Mouse (Mus musculus) heart, postnatal 0 days (tissue): ENCODE measurements around the gene Pus10. TPM values are rescaled to one million over a fixed set of nuclear protein-coding genes. Genes with fewer than 3 reads are reported as not detected.

Experiments used
- ATAC-seq: fragments of 200-750 bp; cut with Nextera tagmentation; 2 replicates; pipeline ENCODE4 v1.8.0; 2017; ENCODE audit warnings: low read depth, moderate number of reproducible peaks, moderate library complexity; ENCODE audit not compliant: insufficient read depth
- DNase-seq: peaks from one replicate; pipeline ENCODE4 v3.0.0-alpha.2; 2016; ENCODE audit warnings: low spot score
- H3K27ac ChIP-seq: fragments of 300-500 bp; sonication (generic); 2 replicates; pipeline ENCODE4 v1.5.1; 2014; ENCODE audit warnings: low read depth, mild to moderate bottlenecking
- H3K27me3 ChIP-seq: fragments of 300-500 bp; sonication (generic); 2 replicates; pipeline ENCODE4 v1.6.1; 2014; ENCODE audit warnings: low read length, mixed read lengths; ENCODE audit not compliant: control insufficient read depth, insufficient read depth
- H3K36me3 ChIP-seq: fragments of 300-500 bp; sonication (generic); replicated peaks from 2 replicates; pipeline ENCODE4 v1.6.1; 2014; ENCODE audit warnings: low read length, mixed read lengths; ENCODE audit not compliant: control insufficient read depth, insufficient read depth
- H3K4me1 ChIP-seq: fragments of 300-500 bp; sonication (generic); 2 replicates; pipeline ENCODE4 v1.6.1; 2014; ENCODE audit warnings: antibody characterized with exemption; ENCODE audit not compliant: control insufficient read depth, insufficient read depth
- H3K4me2 ChIP-seq: fragments of 300-500 bp; sonication (generic); 2 replicates; pipeline ENCODE4 v1.6.1; 2014; ENCODE audit warnings: low read depth, mild to moderate bottlenecking, low read length, moderate library complexity
- H3K4me3 ChIP-seq: fragments of 300-500 bp; sonication (generic); 2 replicates; pipeline ENCODE4 v1.5.1; 2014; ENCODE audit warnings: low read depth, low read length
- H3K9ac ChIP-seq: fragments of 300-500 bp; sonication (generic); replicated peaks from 2 replicates; pipeline ENCODE4 v1.6.1; 2014; ENCODE audit warnings: low read depth, low read length, mixed read lengths
- H3K9me3 ChIP-seq: fragments of 300-500 bp; sonication (generic); replicated peaks from 2 replicates; pipeline ENCODE4 v1.6.1; 2016; ENCODE audit warnings: low read length; ENCODE audit not compliant: control insufficient read depth
- CTCF ChIP-seq: IDR thresholded peaks from 2 replicates; pipeline ENCODE4 v1.5.1; 2016; ENCODE audit warnings: antibody characterized with exemption, control low read depth, low read depth
- EP300 ChIP-seq: IDR thresholded peaks from 2 replicates; pipeline ENCODE4 v1.6.1; 2016; ENCODE audit warnings: antibody characterized with exemption, low read depth
- WGBS: fragments of 180-500 bp; shearing (Covaris S2); extraction: QIAGEN DNeasy Blood & Tissue Kit; methylation state at CpG from one replicate; pipeline ENCODE4 v1.1.7; 2014; 5-methylcytosine and 5-hydroxymethylcytosine counted together
- polyA plus RNA-seq: library from polyadenylated mRNA; unstranded; fragments of >200 nt; fragmentation: Nextera tagmentation; extraction: Ambion mirVana; gene quantifications from 2 replicates; pipeline ENCODE4 v1.2.1, GENCODE M21; 2015
- total RNA-seq: library from RNA; depleted of rRNA; stranded (reverse); fragments of >200 nt; gene quantifications from 2 replicates; pipeline ENCODE4 v1.2.3, GENCODE M21; 2014; ENCODE audit warnings: low replicate concordance

Gene Pus10
- total and polyA plus RNA-seq, 2 experiments from 2014 or later: 4.8 to 8.7 TPM

DNA sequence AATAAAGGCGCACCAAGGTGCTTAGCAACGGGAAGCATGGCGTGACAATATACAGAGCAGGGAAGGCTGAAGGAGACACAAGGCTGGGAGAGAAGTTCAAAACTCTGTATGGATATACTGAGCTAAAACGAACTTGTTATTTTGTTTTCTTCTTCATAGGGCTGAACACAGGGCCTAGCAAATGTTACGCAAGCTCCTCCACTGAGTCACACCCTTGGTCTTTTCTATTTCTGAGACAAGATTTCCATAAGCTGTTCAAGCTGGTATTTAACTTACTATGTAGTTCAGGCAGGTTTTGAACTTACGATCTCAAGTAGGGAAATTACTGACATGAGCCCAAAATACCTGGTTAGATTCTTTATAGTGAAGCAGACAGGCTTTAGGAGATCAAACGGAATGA, 75.9 kb downstream of the Pus10 start:
- no peak for ATAC-seq
- TF ChIP-seq EP300: no peak
- no peak for TF ChIP-seq CTCF
- no peak overlapping the region for H3K4me2 ChIP-seq
- 88% methylated on average over 7 of the region's 7 CpGs for WGBS
- H3K9ac ChIP-seq: no peak overlapping the region
- no peak overlapping the region for H3K4me3 ChIP-seq
- H3K27me3 ChIP-seq: no peaks in the 10 kb centered on the region
- peaks cover 25% of the 10 kb centered on the region for H3K36me3 ChIP-seq
- H3K9me3 ChIP-seq: no peaks in the 10 kb centered on the region
- DNase-seq: no peak
- H3K27ac ChIP-seq: no peak overlapping the region
- H3K4me1 ChIP-seq: no peaks in the 10 kb centered on the region

DNA sequence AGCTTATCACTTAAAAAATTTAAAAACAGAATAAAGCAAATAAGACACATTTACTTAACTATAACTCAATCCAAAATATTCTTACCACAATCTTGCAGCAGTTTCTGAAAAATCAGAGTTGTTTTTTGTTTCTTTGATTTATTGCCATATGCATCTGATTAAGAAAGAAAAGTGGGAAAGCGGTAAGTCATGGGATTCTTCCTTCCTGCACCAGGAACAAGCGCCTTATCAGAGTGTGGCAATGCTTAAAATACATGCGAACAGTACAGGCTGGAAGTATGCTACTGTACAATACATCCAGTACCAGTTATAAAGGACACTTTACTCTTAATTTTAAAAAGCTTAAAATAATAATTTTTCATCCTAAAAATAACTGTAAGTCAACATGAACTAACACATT, 78.9 kb downstream of the Pus10 start:
- ATAC-seq (no peak), DNase-seq (no peak)
- WGBS: 49% methylated on average over 3 of the region's 3 CpGs
- H3K4me3 ChIP-seq: no peak overlapping the region
- TF ChIP-seq CTCF (no peak), EP300 (no peak)
- H3K9me3 ChIP-seq: no peaks in the 10 kb centered on the region
- peaks cover 29% of the 10 kb centered on the region for H3K36me3 ChIP-seq
- H3K27me3 ChIP-seq: no peaks in the 10 kb centered on the region
- H3K9ac ChIP-seq: no peak overlapping the region
- H3K4me1 ChIP-seq: no peaks in the 10 kb centered on the region
- no peak overlapping the region for H3K4me2 ChIP-seq
- no peak overlapping the region for H3K27ac ChIP-seq

DNA sequence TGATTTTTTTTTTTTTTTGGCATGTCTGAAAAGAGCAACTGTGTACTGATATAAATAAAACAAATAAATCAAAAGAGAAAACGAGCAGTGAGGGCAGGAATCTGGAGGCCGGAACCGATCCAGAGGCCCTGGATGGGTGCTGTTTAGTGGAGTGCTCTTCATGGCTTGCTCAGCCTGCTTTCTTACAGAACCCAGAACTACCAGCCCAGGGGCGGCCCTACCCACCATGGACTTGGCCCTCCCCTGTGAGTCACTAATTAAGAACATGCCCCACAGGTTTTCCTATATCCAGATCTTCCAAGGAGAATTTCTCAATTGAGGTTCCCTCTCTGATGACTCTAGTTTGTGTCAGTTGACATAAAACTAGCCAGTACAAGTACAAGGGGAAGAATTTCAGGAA, 80.6 kb downstream of the Pus10 start:
- Histone ChIP-seq H3K27me3 (no peaks in the 10 kb centered on the region), H3K9ac (no peak overlapping the region), H3K27ac (no peak overlapping the region), H3K36me3 (peaks cover 21% of the 10 kb centered on the region), H3K4me3 (no peak overlapping the region), H3K4me2 (no peak overlapping the region), H3K9me3 (no peaks in the 10 kb centered on the region), H3K4me1 (no peaks in the 10 kb centered on the region)
- no peak for DNase-seq
- no peak for TF ChIP-seq CTCF
- no peak for TF ChIP-seq EP300
- WGBS: 78% methylated on average over 4 of the region's 4 CpGs
- no peak for ATAC-seq

DNA sequence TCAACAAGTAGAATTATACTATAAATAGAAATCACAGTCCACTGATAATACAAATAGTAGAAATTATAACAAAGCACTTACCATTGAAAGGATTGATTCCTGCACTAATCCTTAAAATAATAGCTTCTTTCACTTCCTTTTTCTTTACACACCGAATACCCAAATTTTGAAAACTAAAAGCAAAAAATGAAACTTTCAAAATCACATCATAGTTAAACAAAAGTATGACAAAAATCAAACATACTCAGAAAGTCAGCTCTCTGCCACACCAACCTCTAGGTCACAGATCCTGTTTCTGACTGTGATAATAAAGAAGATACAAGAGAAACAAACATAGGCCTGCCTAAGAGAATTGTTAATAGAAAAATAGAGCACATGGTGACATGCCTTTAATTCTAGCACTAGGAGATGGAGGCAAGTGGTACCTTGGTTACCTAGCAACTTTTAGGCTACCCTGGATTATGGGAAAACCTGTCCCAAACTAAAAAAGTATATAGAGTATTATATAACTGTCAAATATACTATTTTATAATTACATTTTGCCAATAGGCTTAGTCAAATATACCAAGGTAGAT, 87.7 kb downstream of the Pus10 start:
- H3K4me3 ChIP-seq: no peak overlapping the region
- no peaks in the 10 kb centered on the region for H3K9me3 ChIP-seq
- 87% methylated on average over 1 of the region's 1 CpGs for whole genome bisulfite sequencing
- TF ChIP-seq EP300: no peak
- no peak for TF ChIP-seq CTCF
- no peak for DNase-seq
- peaks cover 16% of the 10 kb centered on the region for H3K36me3 ChIP-seq
- H3K9ac ChIP-seq: no peak overlapping the region
- no peak overlapping the region for H3K4me2 ChIP-seq
- no peaks in the 10 kb centered on the region for H3K27me3 ChIP-seq
- no peak for ATAC-seq
- no peak overlapping the region for H3K27ac ChIP-seq
- H3K4me1 ChIP-seq: no peaks in the 10 kb centered on the region

GRCm38 (mm10) chr11:23754329-23754728, 88.9 kb downstream of the Pus10 start:
- TF ChIP-seq EP300: no peak
- TF ChIP-seq CTCF: no peak

DNA sequence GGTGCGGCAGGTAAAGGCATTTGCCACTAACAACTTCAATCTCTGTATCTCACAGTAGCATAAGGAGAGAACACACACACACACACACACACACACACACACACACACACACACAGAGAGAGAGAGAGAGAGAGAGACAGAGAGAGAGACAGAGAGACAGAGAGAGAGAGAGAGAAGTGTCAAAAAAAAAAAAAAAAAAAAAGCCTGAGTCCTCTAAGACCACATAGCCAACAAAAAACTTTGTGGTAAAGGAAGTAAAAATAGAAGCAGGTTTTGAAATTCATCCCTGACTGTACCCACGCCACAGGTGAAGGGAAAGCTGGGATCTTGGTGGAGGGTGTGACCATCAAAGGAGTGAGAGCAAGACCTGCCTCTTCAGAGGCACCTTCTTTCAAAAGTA, 92.7 kb downstream of the Pus10 start:
- 81% methylated on average over 2 of the region's 2 CpGs for WGBS
- ATAC-seq (no peak), DNase-seq (no peak)
- peaks cover 12% of the 10 kb centered on the region for H3K36me3 ChIP-seq
- H3K9me3 ChIP-seq: no peaks in the 10 kb centered on the region
- no peak overlapping the region for H3K9ac ChIP-seq
- H3K4me3 ChIP-seq: no peak overlapping the region
- no peaks in the 10 kb centered on the region for H3K4me1 ChIP-seq
- no peak overlapping the region for H3K27ac ChIP-seq
- no peaks in the 10 kb centered on the region for H3K27me3 ChIP-seq
- TF ChIP-seq CTCF: no peak
- H3K4me2 ChIP-seq: no peak overlapping the region

More at GRCm38 (mm10) chr11:23754329-23754728, 88.9 kb downstream of the Pus10 start:
- no peak overlapping the region for H3K4me2 ChIP-seq
- ATAC-seq: no peak
- DNase-seq: no peak
- no peaks in the 10 kb centered on the region for H3K27me3 ChIP-seq
- H3K4me1 ChIP-seq: no peaks in the 10 kb centered on the region
- no peak overlapping the region for H3K4me3 ChIP-seq
- no peak overlapping the region for H3K27ac ChIP-seq
- no peak overlapping the region for H3K9ac ChIP-seq
- H3K36me3 ChIP-seq: peaks cover 16% of the 10 kb centered on the region
- no peaks in the 10 kb centered on the region for H3K9me3 ChIP-seq
